Mouse (Mus musculus): ENCODE measurements at regions not wholly inside any gene's neighbourhood (a gene's known extent, or its start where the extent isn't known, plus 50 kb on each side); places are given as distances from the start of the nearest gene placed in this dataset.
A peak's percentile ranks its signal among the peaks of the same experiment; 100 is the strongest.

- no peak overlapping the region for H3K4me3 ChIP-seq (ENCODE audit: low read depth, low read length)
- H3K9me3 ChIP-seq (replicated peaks; ENCODE audit: control insufficient read depth, insufficient read depth, low read length, poor library complexity, severe bottlenecking): no peaks in the 10 kb centered on the region
- no peaks in the 10 kb centered on the region for H3K27me3 ChIP-seq (ENCODE audit: control insufficient read depth, insufficient read depth, low read length, poor library complexity, severe bottlenecking)
- no peaks in the 10 kb centered on the region for H3K4me1 ChIP-seq (ENCODE audit: control insufficient read depth, insufficient read depth, low read length)
- no peak overlapping the region for H3K27ac ChIP-seq (ENCODE audit: insufficient read depth, low read length)
- H3K9ac ChIP-seq (ENCODE audit: low read depth, poor library complexity, severe bottlenecking): no peak overlapping the region
- no peaks in the 10 kb centered on the region for H3K36me3 ChIP-seq (ENCODE audit: control insufficient read depth, insufficient read depth, low read length, poor library complexity, severe bottlenecking)
- TF ChIP-seq CTCF (IDR thresholded peaks at IDR 0.05; ENCODE audit: low read depth, low read length) (no peak), EP300 (IDR thresholded peaks at IDR 0.05; ENCODE audit: insufficient read depth, low read depth, low read length) (no peak), POLR2A (IDR thresholded peaks at IDR 0.05; ENCODE audit: insufficient read depth, low read length) (no peak)
Measured at GRCm38 (mm10) chr16:76821261-76821660, 192.2 kb upstream of the Usp25 start.

GRCm38 (mm10) chr16:76816056-76816885, 197.2 kb upstream of the Usp25 start:
- Histone ChIP-seq H3K27ac (ENCODE audit: insufficient read depth, low read length) (no peak overlapping the region), H3K9me3 (replicated peaks; ENCODE audit: control insufficient read depth, insufficient read depth, low read length, poor library complexity, severe bottlenecking) (no peaks in the 10 kb centered on the region), H3K4me3 (ENCODE audit: low read depth, low read length) (no peak overlapping the region), H3K27me3 (ENCODE audit: control insufficient read depth, insufficient read depth, low read length, poor library complexity, severe bottlenecking) (no peaks in the 10 kb centered on the region), H3K4me1 (ENCODE audit: control insufficient read depth, insufficient read depth, low read length) (no peaks in the 10 kb centered on the region), H3K9ac (ENCODE audit: low read depth, poor library complexity, severe bottlenecking) (no peak overlapping the region), H3K36me3 (ENCODE audit: control insufficient read depth, insufficient read depth, low read length, poor library complexity, severe bottlenecking) (no peaks in the 10 kb centered on the region)
- TF ChIP-seq EP300 (IDR thresholded peaks at IDR 0.05; ENCODE audit: insufficient read depth, low read depth, low read length): no peak
- TF ChIP-seq CTCF (IDR thresholded peaks at IDR 0.05; ENCODE audit: low read depth, low read length): no peak
- TF ChIP-seq POLR2A (IDR thresholded peaks at IDR 0.05; ENCODE audit: insufficient read depth, low read length): no peak

DNA sequence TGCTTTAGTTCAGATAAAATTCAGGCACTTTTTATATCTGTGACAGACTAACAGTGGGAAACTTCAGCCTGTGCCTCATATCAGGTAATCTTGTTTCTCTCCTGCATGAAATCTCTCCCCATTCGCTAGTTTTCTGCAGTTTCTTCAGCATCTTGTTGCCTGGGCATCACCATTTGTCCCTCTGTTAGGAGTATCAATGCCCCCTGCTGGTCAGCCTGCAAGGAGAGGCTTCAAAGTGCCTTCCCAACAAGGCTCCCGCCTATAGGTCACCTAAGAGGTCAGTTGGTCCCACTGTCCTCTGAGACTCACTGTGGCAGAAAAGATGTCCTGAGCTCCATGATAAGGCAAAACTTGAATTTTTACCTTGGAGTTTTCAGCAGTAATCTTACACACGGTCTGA, 209.8 kb upstream of the Usp25 start:
- H3K4me3 ChIP-seq (ENCODE audit: low read depth, low read length): no peak overlapping the region
- H3K27ac ChIP-seq (ENCODE audit: insufficient read depth, low read length): no peak overlapping the region
- no peaks in the 10 kb centered on the region for H3K9me3 ChIP-seq (replicated peaks; ENCODE audit: control insufficient read depth, insufficient read depth, low read length, poor library complexity, severe bottlenecking)
- H3K36me3 ChIP-seq (ENCODE audit: control insufficient read depth, insufficient read depth, low read length, poor library complexity, severe bottlenecking): no peaks in the 10 kb centered on the region
- no peak overlapping the region for H3K9ac ChIP-seq (ENCODE audit: low read depth, poor library complexity, severe bottlenecking)
- TF ChIP-seq EP300 (IDR thresholded peaks at IDR 0.05; ENCODE audit: insufficient read depth, low read depth, low read length) (no peak), CTCF (IDR thresholded peaks at IDR 0.05; ENCODE audit: low read depth, low read length) (peak; percentile 41)
- H3K27me3 ChIP-seq (ENCODE audit: control insufficient read depth, insufficient read depth, low read length, poor library complexity, severe bottlenecking): no peaks in the 10 kb centered on the region
- no peaks in the 10 kb centered on the region for H3K4me1 ChIP-seq (ENCODE audit: control insufficient read depth, insufficient read depth, low read length)

DNA sequence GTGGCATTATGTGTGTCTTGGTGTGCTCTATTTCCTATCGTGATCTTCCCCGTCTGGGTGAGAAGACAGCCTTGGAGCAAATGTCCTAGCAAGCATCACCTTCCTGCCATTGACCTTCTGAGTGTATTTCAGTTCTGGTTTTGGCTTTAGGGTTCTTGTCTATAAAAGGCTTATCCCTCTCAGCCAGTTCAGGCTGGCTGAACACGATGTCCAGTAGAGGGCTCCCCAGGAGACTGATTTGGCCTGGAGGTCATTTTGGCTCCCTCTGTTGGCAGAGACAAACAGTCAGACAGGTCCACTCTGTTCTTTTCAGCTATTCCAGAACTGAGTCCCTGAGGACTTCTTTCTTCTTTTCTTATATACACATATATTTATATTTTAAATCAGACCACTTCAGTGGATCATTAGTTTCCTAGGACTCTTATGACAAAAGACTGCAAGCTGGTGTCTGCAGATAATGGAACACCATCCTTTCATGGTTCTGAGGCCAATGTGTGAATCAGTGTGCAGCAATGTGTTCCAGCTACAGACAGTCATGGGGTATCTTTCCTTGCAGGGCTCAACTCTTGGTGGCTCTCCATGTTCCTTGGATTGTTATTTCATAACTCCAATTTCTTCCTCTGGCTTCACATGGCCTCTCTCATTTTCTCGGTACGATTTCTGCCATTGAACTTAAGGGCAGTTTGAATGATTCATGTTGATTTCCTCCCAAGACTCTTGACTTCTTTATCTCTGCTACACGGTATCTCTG, 226.9 kb upstream of the Usp25 start:
- Histone ChIP-seq H3K9me3 (replicated peaks; ENCODE audit: control insufficient read depth, insufficient read depth, low read length, poor library complexity, severe bottlenecking) (no peaks in the 10 kb centered on the region), H3K27me3 (ENCODE audit: control insufficient read depth, insufficient read depth, low read length, poor library complexity, severe bottlenecking) (no peaks in the 10 kb centered on the region), H3K36me3 (ENCODE audit: control insufficient read depth, insufficient read depth, low read length, poor library complexity, severe bottlenecking) (no peaks in the 10 kb centered on the region), H3K4me3 (ENCODE audit: low read depth, low read length) (no peak overlapping the region), H3K27ac (ENCODE audit: insufficient read depth, low read length) (no peak overlapping the region), H3K9ac (ENCODE audit: low read depth, poor library complexity, severe bottlenecking) (no peak overlapping the region), H3K4me1 (ENCODE audit: control insufficient read depth, insufficient read depth, low read length) (no peaks in the 10 kb centered on the region)
- TF ChIP-seq POLR2A (IDR thresholded peaks at IDR 0.05; ENCODE audit: insufficient read depth, low read length): no peak
- TF ChIP-seq EP300 (IDR thresholded peaks at IDR 0.05; ENCODE audit: insufficient read depth, low read depth, low read length): no peak
- TF ChIP-seq CTCF (IDR thresholded peaks at IDR 0.05; ENCODE audit: low read depth, low read length): peak; percentile 89

DNA sequence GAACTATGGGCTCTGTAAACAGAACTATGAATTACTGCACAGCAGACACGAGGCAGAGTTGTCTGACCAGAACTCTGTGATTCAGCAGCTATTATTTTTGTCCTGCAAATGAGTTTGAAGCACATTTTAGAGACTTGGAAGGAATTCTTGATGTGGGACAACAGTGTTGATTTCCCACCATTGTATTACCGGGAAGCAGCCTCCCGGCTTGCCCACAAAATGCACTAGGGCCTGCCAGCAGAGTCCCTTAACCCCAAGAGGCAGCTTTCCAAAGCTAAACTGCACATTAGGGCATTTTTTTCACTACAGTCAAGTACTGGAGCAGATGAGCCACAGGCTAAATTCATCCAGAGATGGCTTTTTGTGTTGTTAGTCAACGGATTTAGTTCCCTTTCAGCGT, 230.8 kb upstream of the Usp25 start:
- H3K27ac ChIP-seq (ENCODE audit: insufficient read depth, low read length): no peak overlapping the region
- no peaks in the 10 kb centered on the region for H3K9me3 ChIP-seq (replicated peaks; ENCODE audit: control insufficient read depth, insufficient read depth, low read length, poor library complexity, severe bottlenecking)
- no peak overlapping the region for H3K4me3 ChIP-seq (ENCODE audit: low read depth, low read length)
- H3K9ac ChIP-seq (ENCODE audit: low read depth, poor library complexity, severe bottlenecking): no peak overlapping the region
- H3K4me1 ChIP-seq (ENCODE audit: control insufficient read depth, insufficient read depth, low read length): no peaks in the 10 kb centered on the region
- H3K27me3 ChIP-seq (ENCODE audit: control insufficient read depth, insufficient read depth, low read length, poor library complexity, severe bottlenecking): no peaks in the 10 kb centered on the region
- no peaks in the 10 kb centered on the region for H3K36me3 ChIP-seq (ENCODE audit: control insufficient read depth, insufficient read depth, low read length, poor library complexity, severe bottlenecking)
- TF ChIP-seq CTCF (IDR thresholded peaks at IDR 0.05; ENCODE audit: low read depth, low read length): no peak
- TF ChIP-seq POLR2A (IDR thresholded peaks at IDR 0.05; ENCODE audit: insufficient read depth, low read length): no peak
- TF ChIP-seq EP300 (IDR thresholded peaks at IDR 0.05; ENCODE audit: insufficient read depth, low read depth, low read length): no peak

- H3K4me1 ChIP-seq (ENCODE audit: control insufficient read depth, insufficient read depth, low read length): no peaks in the 10 kb centered on the region
- no peak overlapping the region for H3K27ac ChIP-seq (ENCODE audit: insufficient read depth, low read length)
- H3K36me3 ChIP-seq (ENCODE audit: control insufficient read depth, insufficient read depth, low read length, poor library complexity, severe bottlenecking): no peaks in the 10 kb centered on the region
- TF ChIP-seq POLR2A (IDR thresholded peaks at IDR 0.05; ENCODE audit: insufficient read depth, low read length) (no peak), EP300 (IDR thresholded peaks at IDR 0.05; ENCODE audit: insufficient read depth, low read depth, low read length) (no peak), CTCF (IDR thresholded peaks at IDR 0.05; ENCODE audit: low read depth, low read length) (no peak)
- no peaks in the 10 kb centered on the region for H3K9me3 ChIP-seq (replicated peaks; ENCODE audit: control insufficient read depth, insufficient read depth, low read length, poor library complexity, severe bottlenecking)
- no peaks in the 10 kb centered on the region for H3K27me3 ChIP-seq (ENCODE audit: control insufficient read depth, insufficient read depth, low read length, poor library complexity, severe bottlenecking)
- no peak overlapping the region for H3K9ac ChIP-seq (ENCODE audit: low read depth, poor library complexity, severe bottlenecking)
- H3K4me3 ChIP-seq (ENCODE audit: low read depth, low read length): no peak overlapping the region
Measured at GRCm38 (mm10) chr16:76775790-76776189, 237.7 kb upstream of the Usp25 start.
